10 mouse cellular contexts compared by ENCODE assay signal in genomic region chr17:71947452-71947851, GRCm38 (mm10).
DNase-seq lines count a peak whose midpoint lies in the region; ATAC-seq lines count a peak whose summit lies in the region.
"Had no signal": no experiment of that assay in that cellular context is flagged by ENCODE, and none has a peak within 500 bp of the region (broad histone marks: within the 10 kb centered on the region; RNA-seq: fewer than 3 reads in every experiment).

No protein-coding gene starts in this region.

- ATAC-seq in kidney, embryonic 15.5 days (replicated peaks; ENCODE audit: low FRiP score): peak; percentile 76; the same call in 1 of the 2 replicates
- no peak for ATAC-seq in forebrain, embryonic 16.5 days

- no peak overlapping the region for H3K4me2 ChIP-seq in kidney, embryonic 15.5 days
- H3K4me2 ChIP-seq in forebrain, embryonic 16.5 days (ENCODE audit: low read length): no peak overlapping the region
- H3K4me2 ChIP-seq: limb, embryonic 13.5 days had no signal

- no peak overlapping the region for H3K4me3 ChIP-seq in kidney, embryonic 15.5 days (replicated peaks)
- no peak overlapping the region for H3K4me3 ChIP-seq in forebrain, embryonic 16.5 days (replicated peaks; ENCODE audit: low read length)
- H3K4me3 ChIP-seq: limb, embryonic 13.5 days had no signal

- WGBS in kidney, embryonic 15.5 days: 12% methylated on average over 9 of the region's 9 CpGs
- WGBS in forebrain, embryonic 16.5 days: 10% methylated on average over 9 of the region's 9 CpGs

- H3K9ac ChIP-seq in kidney, embryonic 15.5 days: no peak overlapping the region
- H3K9ac ChIP-seq in forebrain, embryonic 16.5 days (replicated peaks; ENCODE audit: low read depth, low read length): peak overlapping the region; percentile 14; the same call in 1 of the 2 replicates
- H3K9ac ChIP-seq: limb, embryonic 13.5 days had no signal

- H3K27me3 ChIP-seq in kidney, embryonic 15.5 days: no peaks in the 10 kb centered on the region
- H3K27me3 ChIP-seq in forebrain, embryonic 16.5 days (replicated peaks; ENCODE audit: control insufficient read depth, insufficient read depth, low read length): no peaks in the 10 kb centered on the region

- peaks cover 12% of the 10 kb centered on the region for H3K4me1 ChIP-seq in kidney, embryonic 15.5 days
- H3K4me1 ChIP-seq in forebrain, embryonic 16.5 days (replicated peaks; ENCODE audit: control insufficient read depth, insufficient read depth, low read length): peaks cover 7% of the 10 kb centered on the region

- peak; percentile 23 for DNase-seq in embryo, embryonic 10 days (ENCODE audit: low spot score)
- no peak for DNase-seq in embryo, embryonic 10.5 days (ENCODE audit: low spot score)
- DNase-seq in kidney, adult 18-20 months: no peak
- peak; percentile 82 for DNase-seq in retina, adult 2 months (ENCODE audit: low read depth, low spot score)
- DNase-seq in layer of hippocampus, adult 8-10 months (ENCODE audit: low spot score in 2 of 2): no peak
- DNase-seq in layer of hippocampus, adult 9-11 months: no peak
- DNase-seq: lung, postnatal 4 days had no signal

- H3K36me3 ChIP-seq in kidney, embryonic 15.5 days: no peaks in the 10 kb centered on the region
- H3K36me3 ChIP-seq in forebrain, embryonic 16.5 days (ENCODE audit: control insufficient read depth, insufficient read depth): no peaks in the 10 kb centered on the region
- H3K36me3 ChIP-seq: limb, embryonic 13.5 days had no signal

- H3K27ac ChIP-seq in kidney, embryonic 15.5 days: 0 out of 2 replicates have a peak overlapping the region, but pooled peaks have one; percentile 27
- H3K27ac ChIP-seq in forebrain, embryonic 16.5 days (ENCODE audit: low read length): no peak overlapping the region
- H3K27ac ChIP-seq: limb, embryonic 13.5 days had no signal

- no peaks in the 10 kb centered on the region for H3K9me3 ChIP-seq in kidney, embryonic 15.5 days (replicated peaks)
- no peaks in the 10 kb centered on the region for H3K9me3 ChIP-seq in forebrain, embryonic 16.5 days (ENCODE audit: control insufficient read depth, low read length)
- H3K9me3 ChIP-seq: limb, embryonic 13.5 days had no signal

Comparison
In these comparisons a context has a peak if more than half of its experiments do, and no peak if none do; other contexts are left out.
1. DNase-seq: peak in embryo, embryonic 10 days (single experiment) and retina, adult 2 months (single experiment); none in embryo, embryonic 10.5 days (single experiment), kidney, adult 18-20 months (single experiment), layer of hippocampus, adult 8-10 months (0 of 2) and layer of hippocampus, adult 9-11 months (single experiment).